Mouse (Mus musculus) adrenal gland, postnatal 36 days (tissue): Measurements from ENCODE around the gene Dpp6. TPM values are rescaled to one million over a fixed set of nuclear protein-coding genes. Genes with fewer than 3 reads are reported as not detected.

Source experiments
- DNase-seq, 2 experiments: peaks; one replicate each; pipeline ENCODE4 v3.0.0; 2021; ENCODE audit warnings: mixed read lengths in 1 of 2
- total RNA-seq, 2 experiments: library from RNA; stranded (reverse); gene quantifications; 2 replicates each; pipeline ENCODE4 v1.2.3; 2021

Dpp6 gene
- total RNA-seq, 2 experiments from 2014 or later, result 4.9 to 6.3 TPM

- peak; percentile 59 to 73 for DNase-seq
Measured at GRCm38 (mm10) chr5:27677247-27677666, 860.3 kb downstream of the Dpp6 start.

- DNase-seq, result peak in 1 of 2 experiments; percentile 15
Measured at GRCm38 (mm10) chr5:27679151-27679550, 862.1 kb downstream of the Dpp6 start.

GRCm38 (mm10) chr5:27680476-27680875 is 863.5 kb downstream of the Dpp6 start:
- peak; percentile 56 to 74 for DNase-seq

GRCm38 (mm10) chr5:27685162-27685561 is 868.2 kb downstream of the Dpp6 start:
- DNase-seq, result no peak

GRCm38 (mm10) chr5:27685923-27686322 is 868.9 kb downstream of the Dpp6 start:
- DNase-seq, result no peak

GRCm38 (mm10) chr5:27687311-27687710 is 870.3 kb downstream of the Dpp6 start:
- no peak for DNase-seq

GRCm38 (mm10) chr5:27702482-27702881 is 885.5 kb downstream of the Dpp6 start:
- no peak for DNase-seq

GRCm38 (mm10) chr5:27705020-27705419 is 888.0 kb downstream of the Dpp6 start:
- no peak for DNase-seq

- no peak for DNase-seq
Measured at GRCm38 (mm10) chr5:27706551-27706950, 889.5 kb downstream of the Dpp6 start.

GRCm38 (mm10) chr5:27707283-27707682 is 890.3 kb downstream of the Dpp6 start:
- DNase-seq, result no peak

GRCm38 (mm10) chr5:27708209-27708608 is 891.2 kb downstream of the Dpp6 start:
- DNase-seq, result peak in 1 of 2 experiments; percentile 12

- DNase-seq, result no peak
Measured at GRCm38 (mm10) chr5:27711461-27712192, 894.6 kb downstream of the Dpp6 start.

GRCm38 (mm10) chr5:27714356-27714755 is 897.4 kb downstream of the Dpp6 start:
- no peak for DNase-seq

GRCm38 (mm10) chr5:27716026-27716425 is 899.0 kb downstream of the Dpp6 start:
- no peak for DNase-seq

GRCm38 (mm10) chr5:27717301-27717700 is 900.3 kb downstream of the Dpp6 start:
- DNase-seq, result no peak

GRCm38 (mm10) chr5:27719311-27719710 is 902.3 kb downstream of the Dpp6 start:
- DNase-seq, result no peak

- DNase-seq, result no peak
Measured at GRCm38 (mm10) chr5:27724460-27724859, 907.5 kb downstream of the Dpp6 start.

GRCm38 (mm10) chr5:27730666-27731065 is 913.7 kb downstream of the Dpp6 start:
- DNase-seq, result peak; percentile 73 to 82

- DNase-seq, result no peak
Measured at GRCm38 (mm10) chr5:27731392-27731791, 914.4 kb downstream of the Dpp6 start.

- peak; percentile 43 to 48 for DNase-seq
Measured at GRCm38 (mm10) chr5:27732288-27732868, 915.4 kb downstream of the Dpp6 start.

GRCm38 (mm10) chr5:27737168-27737567 is 920.2 kb downstream of the Dpp6 start:
- peak; percentile 62 to 72 for DNase-seq

GRCm38 (mm10) chr5:27739216-27739615 is 922.2 kb downstream of the Dpp6 start:
- peak in 1 of 2 experiments; percentile 33 for DNase-seq

- DNase-seq, result no peak
Measured at GRCm38 (mm10) chr5:27744944-27745343, 927.9 kb downstream of the Dpp6 start.

- no peak for DNase-seq
Measured at GRCm38 (mm10) chr5:27765780-27766179, 948.8 kb downstream of the Dpp6 start.
